Mouse (Mus musculus): ENCODE measurements around the gene Olfr1324. TPM values are rescaled to one million over a fixed set of nuclear protein-coding genes. Genes with fewer than 3 reads are reported as not detected.

Olfr1324 gene
- total RNA-seq (2023): not detected

DNA sequence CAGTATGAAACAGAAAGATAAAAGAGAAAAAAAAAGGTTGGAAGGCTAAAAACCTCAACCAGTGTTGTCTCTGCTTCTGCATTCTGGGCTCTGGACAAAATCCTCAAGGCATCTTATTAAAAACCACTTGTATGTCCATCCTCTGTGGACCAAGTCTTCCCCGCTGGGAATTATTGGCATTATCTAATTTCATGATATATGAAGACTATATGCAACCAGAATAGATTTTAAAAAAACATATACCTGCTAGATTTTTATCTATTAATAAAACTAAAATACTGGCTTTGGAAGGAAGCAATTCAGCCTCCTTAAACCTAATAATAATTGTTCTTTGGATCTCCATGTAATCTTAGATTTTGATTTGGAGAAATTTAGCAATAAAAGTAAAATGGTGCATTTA is at the start of gene Olfr1324:
Gene Olfr1324, minus strand, starts transcription at position 101 of the 400 bp plus-strand sequence.

Data from CD4-positive naive resting alpha-beta T cell, adult 76 days (primary cell).